Mouse (Mus musculus) heart, embryonic 13.5 days (tissue): ENCODE results near the gene Gkap1. TPM values are rescaled to one million over a fixed set of nuclear protein-coding genes. Genes with fewer than 3 reads are reported as not detected.

Source experiments
- ATAC-seq: fragments of 200-750 bp; cut with Nextera tagmentation; 2 replicates; pipeline ENCODE4 v1.8.0; 2017; ENCODE audit warnings: moderate TSS enrichment; ENCODE audit not compliant: insufficient number of reproducible peaks, low FRiP score, low TSS enrichment; ENCODE audit errors: extremely low read depth
- H3K27ac ChIP-seq: fragments of 300-500 bp; sonication (generic); replicated peaks from 2 replicates; pipeline ENCODE4 v1.5.1; 2015; ENCODE audit warnings: moderate library complexity, mild to moderate bottlenecking, inconsistent platforms
- H3K27me3 ChIP-seq: fragments of 300-500 bp; sonication (generic); replicated peaks from 2 replicates; pipeline ENCODE4 v1.6.1; 2015; ENCODE audit warnings: mild to moderate bottlenecking, inconsistent platforms
- H3K36me3 ChIP-seq: fragments of 300-500 bp; sonication (generic); 2 replicates; pipeline ENCODE4 v1.6.1; 2015; ENCODE audit warnings: mild to moderate bottlenecking, inconsistent platforms
- H3K4me1 ChIP-seq: fragments of 300-500 bp; sonication (generic); 2 replicates; pipeline ENCODE4 v1.6.1; 2015; ENCODE audit warnings: inconsistent platforms
- H3K4me2 ChIP-seq: fragments of 300-500 bp; sonication (generic); 2 replicates; pipeline ENCODE4 v1.6.1; 2015; ENCODE audit warnings: inconsistent platforms, mild to moderate bottlenecking, moderate library complexity
- H3K4me3 ChIP-seq: fragments of 300-500 bp; sonication (generic); 2 replicates; pipeline ENCODE4 v1.5.1; 2015; ENCODE audit warnings: moderate library complexity, mild to moderate bottlenecking, inconsistent platforms
- H3K9ac ChIP-seq: fragments of 300-500 bp; sonication (generic); 2 replicates; pipeline ENCODE4 v1.6.1; 2015; ENCODE audit warnings: inconsistent platforms, mild to moderate bottlenecking, moderate library complexity
- H3K9me3 ChIP-seq: fragments of 300-500 bp; sonication (generic); 2 replicates; pipeline ENCODE4 v1.6.1; 2016; ENCODE audit warnings: inconsistent platforms
- WGBS: fragments of 180-500 bp; shearing (Covaris S2); methylation state at CpG from one replicate; pipeline ENCODE4 v1.1.7; 2015; ENCODE audit warnings: mixed read lengths; 5-methylcytosine and 5-hydroxymethylcytosine counted together
- polyA plus RNA-seq: library from polyadenylated mRNA; unstranded; fragments of >200 nt; fragmentation: Nextera tagmentation; extraction: Ambion mirVana; gene quantifications from 2 replicates; pipeline ENCODE4 v1.2.1, GENCODE M21; 2015

The Gkap1 gene
- 15.6 and 16.0 TPM in 2 replicates for polyA plus RNA-seq

DNA sequence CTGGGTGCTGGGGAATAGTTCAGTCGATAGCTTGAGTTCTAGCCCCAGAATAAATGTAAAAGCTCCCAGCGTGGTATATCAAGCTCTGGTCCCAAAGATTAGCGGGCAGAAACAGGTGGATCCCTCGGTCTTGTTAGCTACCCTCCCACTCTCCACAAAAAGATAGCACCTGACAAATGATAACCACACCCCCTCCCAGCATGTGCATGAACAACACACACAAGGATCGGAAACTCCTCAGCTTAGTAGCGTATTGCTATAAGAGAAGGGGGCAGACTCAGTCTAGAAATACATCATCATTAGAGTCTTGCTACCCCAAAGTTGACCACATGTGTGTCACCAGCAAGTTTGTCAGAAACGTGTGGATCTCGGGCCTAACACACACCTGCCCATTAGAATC is at the start of gene Gkap1:
TSS of gene Gkap1 (minus strand) at position 101 of the 400 bp plus-strand sequence.
- H3K27me3 ChIP-seq, result peaks cover 16% of the 10 kb centered on the region
- 70% methylated on average over 8 of the region's 8 CpGs for WGBS
- ATAC-seq, result no peak

DNA sequence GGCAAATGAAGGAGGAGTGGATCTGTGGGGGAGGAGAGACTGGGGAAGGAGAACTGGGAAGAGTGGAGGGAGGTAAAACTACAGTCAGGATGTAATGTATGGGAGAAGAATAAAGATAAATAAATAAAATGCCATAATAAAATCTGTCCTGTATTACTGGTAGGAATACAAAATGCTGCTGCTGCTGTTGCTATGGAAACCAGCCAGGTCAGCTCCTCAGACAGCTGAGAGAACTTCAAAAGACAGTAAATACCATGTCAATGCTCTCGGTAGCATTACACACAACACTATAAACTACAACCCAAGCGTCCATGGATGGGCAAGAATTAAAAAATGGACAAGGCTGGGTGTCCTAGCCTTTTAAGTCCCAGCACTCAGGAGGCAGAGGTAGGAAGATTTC is 42.3 kb upstream of the Gkap1 start:
- H3K27me3 ChIP-seq, result no peaks in the 10 kb centered on the region

More for the DNA sequence above, at the start of gene Gkap1:
- H3K9ac ChIP-seq, result peak within 1 kb of the TSS; percentile 94
- H3K36me3 ChIP-seq, result no peaks in the 10 kb centered on the region
- peaks cover 24% of the 10 kb centered on the region for H3K4me1 ChIP-seq
- H3K4me3 ChIP-seq, result peak within 1 kb of the TSS; percentile 95
- no peaks in the 10 kb centered on the region for H3K9me3 ChIP-seq
- peak within 1 kb of the TSS; percentile 89 for H3K4me2 ChIP-seq
- peak within 1 kb of the TSS; percentile 84 for H3K27ac ChIP-seq

DNA sequence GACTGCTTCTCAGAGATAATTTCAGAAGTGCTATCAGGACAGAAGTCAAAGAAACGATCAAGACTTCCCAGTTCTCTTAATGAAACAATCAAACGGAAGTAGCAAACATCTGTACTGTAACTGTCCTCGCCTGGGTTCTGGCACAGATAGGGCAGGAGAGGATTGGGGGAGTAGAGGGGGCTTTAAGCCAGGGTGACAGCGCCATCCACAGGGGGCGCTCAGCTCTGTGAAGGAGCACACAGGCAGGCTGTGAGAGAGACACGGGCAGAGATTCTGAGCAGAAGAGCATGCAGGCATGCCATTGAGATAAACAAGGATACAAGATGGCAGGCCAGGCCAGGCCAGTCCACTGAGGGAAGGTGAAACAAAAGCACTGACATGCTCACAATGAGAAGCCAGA is 39.5 kb upstream of the Gkap1 start:
- H3K4me1 ChIP-seq, result no peaks in the 10 kb centered on the region
- H3K9me3 ChIP-seq, result no peaks in the 10 kb centered on the region
- WGBS, result 45% methylated on average over 6 of the region's 6 CpGs
- H3K4me2 ChIP-seq, result no peak overlapping the region
- H3K9ac ChIP-seq, result no peak overlapping the region
- ATAC-seq, result no peak
- H3K27ac ChIP-seq, result no peak overlapping the region
- no peak overlapping the region for H3K4me3 ChIP-seq
- no peaks in the 10 kb centered on the region for H3K36me3 ChIP-seq
- H3K27me3 ChIP-seq, result no peaks in the 10 kb centered on the region

More for the DNA sequence above, 42.3 kb upstream of the Gkap1 start:
- no peak overlapping the region for H3K27ac ChIP-seq
- WGBS, result 48% methylated on average over 2 of the region's 2 CpGs
- no peaks in the 10 kb centered on the region for H3K36me3 ChIP-seq
- H3K4me3 ChIP-seq, result no peak overlapping the region
- no peak for ATAC-seq
- H3K4me1 ChIP-seq, result no peaks in the 10 kb centered on the region
- no peaks in the 10 kb centered on the region for H3K9me3 ChIP-seq
- no peak overlapping the region for H3K9ac ChIP-seq
- H3K4me2 ChIP-seq, result no peak overlapping the region

DNA sequence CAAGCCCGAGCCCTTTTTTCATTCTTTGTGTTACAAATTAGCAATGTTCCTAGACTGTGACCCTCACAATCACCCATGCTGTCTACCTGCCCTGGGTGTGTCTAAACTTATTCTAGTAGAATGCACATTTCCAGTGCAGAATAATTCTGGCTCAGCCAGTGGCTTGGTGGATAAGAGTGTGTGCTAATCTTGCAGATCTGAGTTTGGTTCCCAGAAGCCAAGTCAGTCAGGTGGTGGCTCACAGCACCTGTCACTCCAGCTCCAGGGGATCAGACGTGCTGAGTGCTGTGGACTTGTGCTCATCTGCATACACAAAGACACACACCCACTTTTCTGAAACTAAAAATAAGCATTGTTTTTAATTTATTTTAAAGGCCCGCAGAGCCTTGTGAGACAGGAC is 38.3 kb upstream of the Gkap1 start:
- Histone ChIP-seq H3K36me3 (no peaks in the 10 kb centered on the region), H3K9me3 (no peaks in the 10 kb centered on the region), H3K4me3 (no peak overlapping the region), H3K27ac (no peak overlapping the region), H3K4me1 (no peaks in the 10 kb centered on the region), H3K27me3 (no peaks in the 10 kb centered on the region), H3K9ac (no peak overlapping the region), H3K4me2 (no peak overlapping the region)
- no peak for ATAC-seq
- 66% methylated on average over 3 of the region's 3 CpGs for WGBS

DNA sequence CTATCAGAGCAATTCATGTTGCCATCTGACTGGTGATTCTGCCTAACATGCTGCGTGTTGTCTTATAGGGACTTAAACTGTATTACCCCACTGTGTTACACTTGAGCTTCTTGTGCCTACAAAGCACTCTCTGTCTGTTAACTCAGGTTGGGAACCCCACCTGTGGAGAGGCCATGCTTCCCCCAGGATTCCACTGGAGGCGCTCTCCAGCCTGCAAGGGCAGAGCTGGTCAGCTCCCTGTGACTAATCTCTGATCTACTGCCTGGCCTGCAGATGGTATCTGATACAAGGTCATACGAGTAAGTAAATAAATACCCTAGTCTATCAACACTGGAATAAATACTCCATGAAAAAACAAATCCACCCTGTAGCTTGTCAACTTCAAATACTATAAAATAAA is 35.9 kb upstream of the Gkap1 start:
- Histone ChIP-seq H3K9ac (no peak overlapping the region), H3K36me3 (no peaks in the 10 kb centered on the region), H3K27ac (no peak overlapping the region), H3K4me1 (no peaks in the 10 kb centered on the region), H3K4me2 (no peak overlapping the region), H3K27me3 (no peaks in the 10 kb centered on the region), H3K4me3 (no peak overlapping the region), H3K9me3 (no peaks in the 10 kb centered on the region)
- 61% methylated on average over 3 of the region's 3 CpGs for WGBS
- no peak for ATAC-seq

DNA sequence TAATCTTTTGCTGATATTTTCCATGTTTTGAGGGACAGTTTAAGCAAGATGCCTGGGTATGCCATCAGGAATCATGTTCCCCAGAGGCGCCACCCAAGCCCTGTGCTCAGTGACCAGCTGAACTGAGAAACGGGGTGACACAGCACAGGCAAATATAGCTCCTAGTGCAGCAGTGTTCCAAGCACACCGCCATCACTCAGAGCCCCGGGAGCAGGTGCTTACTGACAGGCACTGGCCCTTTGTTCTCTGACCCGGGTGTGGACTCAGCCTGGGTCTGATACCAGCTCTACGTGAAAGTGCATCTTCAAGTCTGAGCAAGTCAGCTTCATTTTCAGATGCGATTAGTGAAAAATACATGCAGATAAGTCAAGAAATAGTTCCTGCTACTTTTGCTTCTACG is 34.0 kb upstream of the Gkap1 start:
- H3K27me3 ChIP-seq, result no peaks in the 10 kb centered on the region
- no peak overlapping the region for H3K9ac ChIP-seq
- no peak overlapping the region for H3K4me2 ChIP-seq
- H3K9me3 ChIP-seq, result no peaks in the 10 kb centered on the region
- no peaks in the 10 kb centered on the region for H3K4me1 ChIP-seq
- H3K27ac ChIP-seq, result no peak overlapping the region
- H3K36me3 ChIP-seq, result no peaks in the 10 kb centered on the region
- 56% methylated on average over 8 of the region's 8 CpGs for WGBS
- ATAC-seq, result no peak
- H3K4me3 ChIP-seq, result no peak overlapping the region

DNA sequence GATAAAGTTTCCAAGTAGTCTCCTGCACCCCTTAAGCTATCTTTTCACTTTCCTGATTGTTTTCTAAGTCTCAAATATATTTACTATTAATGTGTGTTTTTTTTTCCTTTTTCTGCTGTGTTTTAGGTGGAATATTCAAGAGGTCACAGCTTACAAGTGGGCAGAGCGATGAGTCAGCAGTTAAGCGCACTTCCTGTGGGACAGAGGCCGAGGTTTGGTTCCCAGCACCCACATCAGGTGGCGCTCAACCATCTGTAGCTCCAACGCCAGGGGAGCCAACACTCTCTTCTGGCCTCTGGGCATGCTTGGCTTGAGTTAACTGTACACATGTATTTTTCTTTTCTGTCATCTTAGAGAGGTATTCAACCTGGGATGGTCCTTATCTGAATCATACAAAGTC is 32.0 kb upstream of the Gkap1 start:
- H3K4me2 ChIP-seq, result no peak overlapping the region

DNA sequence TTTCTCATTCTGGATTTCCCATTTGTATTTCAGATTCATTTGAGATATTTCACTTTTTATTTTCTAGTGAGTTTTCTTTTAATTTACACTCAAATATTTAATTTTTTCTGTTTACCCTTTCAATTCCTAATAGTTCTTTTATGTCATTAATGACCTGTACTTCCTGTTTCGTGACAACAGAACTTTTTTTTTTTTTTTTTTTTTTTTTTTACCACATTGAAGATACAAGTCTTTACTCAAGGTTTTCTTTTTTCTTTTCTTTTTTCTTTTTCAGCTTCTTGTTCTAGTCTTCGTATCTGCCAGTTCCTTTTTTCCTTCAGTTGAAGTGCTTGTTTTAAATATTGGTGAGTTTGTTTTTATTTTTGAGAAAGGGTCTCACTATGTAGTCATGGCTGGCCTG is 29.7 kb upstream of the Gkap1 start:
- WGBS, result 69% methylated on average over 2 of the region's 2 CpGs
- no peak overlapping the region for H3K4me2 ChIP-seq

More for the DNA sequence above, 32.0 kb upstream of the Gkap1 start:
- Histone ChIP-seq H3K4me1 (no peaks in the 10 kb centered on the region), H3K27ac (no peak overlapping the region), H3K9ac (no peak overlapping the region), H3K27me3 (no peaks in the 10 kb centered on the region), H3K9me3 (no peaks in the 10 kb centered on the region), H3K36me3 (no peaks in the 10 kb centered on the region), H3K4me3 (no peak overlapping the region)
- 87% methylated on average over 5 of the region's 5 CpGs for WGBS
- ATAC-seq, result no peak

DNA sequence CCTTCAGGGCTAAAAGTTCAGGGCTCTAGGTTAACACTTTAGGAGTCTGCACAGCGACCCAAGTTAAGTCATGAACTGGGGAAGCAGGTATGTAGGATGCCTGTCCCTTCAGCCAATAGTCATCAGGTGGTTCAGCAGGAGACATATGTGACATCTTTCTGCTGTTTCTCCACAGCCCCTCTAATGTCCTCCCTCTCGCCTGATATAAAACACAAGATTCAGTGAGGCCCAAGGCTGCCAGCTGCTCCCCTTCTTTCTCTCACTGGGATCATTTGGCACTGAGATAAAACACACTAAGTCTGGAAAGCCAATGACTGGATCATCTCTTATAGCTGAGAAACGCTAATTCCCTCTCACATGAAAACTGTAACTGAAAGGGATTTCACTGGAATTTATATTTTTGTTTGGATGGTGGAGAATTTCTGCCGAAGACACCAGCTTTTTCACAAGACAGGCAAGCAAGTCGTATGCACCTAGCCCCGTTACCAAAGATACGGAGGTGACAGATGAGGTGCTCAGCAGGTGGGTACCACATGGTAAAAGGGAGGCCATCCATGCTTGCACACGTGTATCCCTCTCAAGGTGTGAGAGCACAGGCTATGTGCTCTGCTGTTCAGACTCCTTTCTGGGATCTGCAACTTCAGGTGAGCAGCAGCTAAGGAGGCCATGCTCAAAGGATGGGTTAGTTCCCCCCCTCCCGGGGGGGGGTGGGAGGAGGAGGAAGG is 27.1 kb upstream of the Gkap1 start:
- H3K4me3 ChIP-seq, result no peak overlapping the region
- WGBS, result 66% methylated on average over 9 of the region's 9 CpGs
- H3K9ac ChIP-seq, result no peak overlapping the region
- no peaks in the 10 kb centered on the region for H3K9me3 ChIP-seq
- H3K27ac ChIP-seq, result no peak overlapping the region
- H3K4me2 ChIP-seq, result no peak overlapping the region
- H3K27me3 ChIP-seq, result no peaks in the 10 kb centered on the region
- ATAC-seq, result no peak
- H3K4me1 ChIP-seq, result no peaks in the 10 kb centered on the region
- H3K36me3 ChIP-seq, result no peaks in the 10 kb centered on the region

More for the DNA sequence above, 29.7 kb upstream of the Gkap1 start:
- no peak overlapping the region for H3K27ac ChIP-seq
- no peak for ATAC-seq
- H3K9ac ChIP-seq, result no peak overlapping the region
- H3K27me3 ChIP-seq, result no peaks in the 10 kb centered on the region
- H3K4me3 ChIP-seq, result no peak overlapping the region
- no peaks in the 10 kb centered on the region for H3K36me3 ChIP-seq
- H3K9me3 ChIP-seq, result no peaks in the 10 kb centered on the region
- no peaks in the 10 kb centered on the region for H3K4me1 ChIP-seq

DNA sequence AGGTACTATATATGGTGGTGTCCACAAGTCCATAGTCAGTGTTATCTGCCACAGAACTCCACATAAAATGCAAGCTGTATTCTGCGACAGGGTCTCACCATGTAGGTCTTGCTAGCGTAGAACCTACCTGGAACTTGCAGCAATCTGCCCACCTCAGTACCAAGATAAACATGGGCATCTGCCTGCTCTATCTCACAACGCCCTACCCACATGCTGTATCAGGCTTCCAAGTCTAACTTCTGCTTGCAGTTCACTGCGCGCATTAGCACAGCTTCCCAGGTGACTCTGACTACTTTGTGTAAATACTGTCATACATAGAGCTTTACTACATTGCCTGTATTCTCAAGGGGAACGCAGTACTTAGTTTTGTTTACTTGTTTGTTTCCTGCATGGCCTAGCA is 26.5 kb upstream of the Gkap1 start:
- Histone ChIP-seq H3K27me3 (no peaks in the 10 kb centered on the region), H3K4me3 (no peak overlapping the region), H3K36me3 (no peaks in the 10 kb centered on the region), H3K9me3 (no peaks in the 10 kb centered on the region), H3K9ac (no peak overlapping the region), H3K4me1 (no peaks in the 10 kb centered on the region), H3K4me2 (no peak overlapping the region), H3K27ac (no peak overlapping the region)
- no peak for ATAC-seq
- WGBS, result 86% methylated on average over 6 of the region's 6 CpGs

DNA sequence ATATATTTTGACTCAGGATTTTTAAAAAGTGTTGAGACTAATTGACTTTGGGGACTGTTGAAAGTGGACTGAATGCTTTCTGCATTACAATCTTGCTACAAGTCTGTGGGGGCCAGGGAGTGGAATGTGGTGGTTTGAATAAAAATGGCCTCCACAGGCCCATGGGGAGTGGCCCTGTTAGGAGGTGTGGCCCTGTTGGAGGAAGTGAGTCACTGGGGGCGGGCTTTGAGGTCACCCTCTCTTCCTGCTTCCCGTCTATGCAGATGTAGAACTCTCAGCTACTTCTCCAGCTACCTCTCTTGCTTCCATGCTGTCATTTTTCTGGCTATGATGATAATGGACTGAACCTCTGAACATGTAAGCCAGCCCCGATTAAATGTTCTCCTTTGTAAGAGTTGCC is 23.3 kb upstream of the Gkap1 start:
- peaks cover 5% of the 10 kb centered on the region; the same call in 1 of the 2 replicates for H3K27me3 ChIP-seq
- no peaks in the 10 kb centered on the region for H3K9me3 ChIP-seq
- H3K36me3 ChIP-seq, result no peaks in the 10 kb centered on the region
- no peak overlapping the region for H3K27ac ChIP-seq
- H3K4me1 ChIP-seq, result no peaks in the 10 kb centered on the region
- H3K4me3 ChIP-seq, result no peak overlapping the region
- no peak for ATAC-seq
- no peak overlapping the region for H3K9ac ChIP-seq
- no peak overlapping the region for H3K4me2 ChIP-seq
- WGBS, result 85% methylated on average over 3 of the region's 3 CpGs

DNA sequence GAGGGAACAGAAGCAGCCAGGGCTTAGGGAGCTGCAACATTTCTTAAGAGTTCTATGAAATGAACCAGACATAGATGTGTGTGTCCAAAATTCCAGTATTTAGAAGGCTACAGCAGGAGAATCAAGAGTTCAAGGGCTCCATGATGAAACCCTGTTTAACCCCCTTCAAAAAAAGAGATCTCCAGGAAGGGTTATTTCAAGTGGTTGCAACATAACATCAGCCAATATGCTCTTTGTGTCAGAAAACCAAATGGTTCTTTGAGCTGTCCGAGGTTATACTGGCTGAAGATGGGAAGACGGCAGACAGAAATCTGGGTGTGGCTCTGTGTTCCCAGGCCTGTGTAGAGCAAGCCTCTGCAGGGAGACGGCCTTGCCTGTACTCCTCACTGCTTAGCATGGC is 20.1 kb upstream of the Gkap1 start:
- no peak overlapping the region for H3K4me3 ChIP-seq
- no peak overlapping the region for H3K4me2 ChIP-seq
- WGBS, result 64% methylated on average over 3 of the region's 3 CpGs
- H3K27me3 ChIP-seq, result peaks cover 5% of the 10 kb centered on the region; the same call in 1 of the 2 replicates
- no peak overlapping the region for H3K27ac ChIP-seq
- no peaks in the 10 kb centered on the region for H3K9me3 ChIP-seq
- no peak for ATAC-seq
- H3K4me1 ChIP-seq, result peaks cover 9% of the 10 kb centered on the region; the same call in 1 of the 2 replicates
- no peaks in the 10 kb centered on the region for H3K36me3 ChIP-seq
- H3K9ac ChIP-seq, result no peak overlapping the region
